Mouse (Mus musculus) ES-Bruce4 (cell line): Measurements from ENCODE around the gene Fabp3. TPM values are rescaled to one million over a fixed set of nuclear protein-coding genes. Genes with fewer than 3 reads are reported as not detected.

ENCODE experiments used
- H3K27ac ChIP-seq: 2 replicates; pipeline ENCODE4 v1.5.1; 2012; ENCODE audit warnings: low read length, inconsistent platforms; ENCODE audit not compliant: insufficient read depth
- H3K27me3 ChIP-seq: 2 replicates; pipeline ENCODE4 v1.6.1; 2012; ENCODE audit warnings: mild to moderate bottlenecking, low read length, inconsistent platforms; ENCODE audit not compliant: control insufficient read depth, poor library complexity, insufficient read depth, severe bottlenecking
- H3K36me3 ChIP-seq: 2 replicates; pipeline ENCODE4 v1.6.1; 2012; ENCODE audit warnings: inconsistent platforms, mild to moderate bottlenecking, low read length, moderate library complexity; ENCODE audit not compliant: control insufficient read depth, poor library complexity, insufficient read depth, severe bottlenecking
- H3K4me1 ChIP-seq: one replicate; pipeline ENCODE4 v1.8.1; 2011; ENCODE audit warnings: low read length; ENCODE audit not compliant: control insufficient read depth, insufficient read depth
- H3K4me3 ChIP-seq: 2 replicates; pipeline ENCODE4 v1.5.1; 2011; ENCODE audit warnings: low read depth, mild to moderate bottlenecking, low read length
- H3K9ac ChIP-seq: 2 replicates; pipeline ENCODE4 v1.6.1; 2012; ENCODE audit warnings: low read depth, mild to moderate bottlenecking, inconsistent platforms; ENCODE audit not compliant: poor library complexity, severe bottlenecking
- H3K9me3 ChIP-seq: replicated peaks from 2 replicates; pipeline ENCODE4 v1.6.1; 2012; ENCODE audit warnings: mild to moderate bottlenecking, low read length, inconsistent platforms; ENCODE audit not compliant: control insufficient read depth, poor library complexity, insufficient read depth, severe bottlenecking
- CTCF ChIP-seq: IDR thresholded peaks from one replicate; pipeline ENCODE4 v1.8.1; 2011; ENCODE audit warnings: low read depth, low read length
- EP300 ChIP-seq: IDR thresholded peaks from 2 replicates; pipeline ENCODE4 v1.6.1; 2011; ENCODE audit warnings: low read depth, low read length; ENCODE audit not compliant: insufficient read depth
- POLR2A ChIP-seq: IDR thresholded peaks from one replicate; pipeline ENCODE4 v1.8.1; 2011; ENCODE audit warnings: low read length; ENCODE audit not compliant: insufficient read depth
- polyA plus RNA-seq: library from polyadenylated mRNA; stranded (reverse); fragments of >200 nt; gene quantifications from 2 replicates; pipeline ENCODE4 v1.2.4, GENCODE M21; 2011; ENCODE audit warnings: low read depth; ENCODE audit not compliant: missing spikeins, insufficient read depth, insufficient read length

Gene Fabp3
- polyA plus RNA-seq, 1 experiment = 803 TPM

GRCm38 (mm10) chr4:130316691-130317090 lies 8.3 kb downstream of the Fabp3 start:
- H3K27ac ChIP-seq = no peak overlapping the region; the same call in 1 of the 2 replicates
- TF ChIP-seq EP300 = no peak
- no peak for TF ChIP-seq CTCF
- no peak for TF ChIP-seq POLR2A
- no peaks in the 10 kb centered on the region for H3K9me3 ChIP-seq
- peaks cover 1% of the 10 kb centered on the region for H3K4me1 ChIP-seq
- H3K9ac ChIP-seq = no peak overlapping the region
- peaks cover 34% of the 10 kb centered on the region for H3K36me3 ChIP-seq
- no peak overlapping the region for H3K4me3 ChIP-seq
- no peaks in the 10 kb centered on the region for H3K27me3 ChIP-seq

GRCm38 (mm10) chr4:130318122-130318521 lies 9.7 kb downstream of the Fabp3 start:
- Histone ChIP-seq H3K27ac (no peak overlapping the region), H3K27me3 (no peaks in the 10 kb centered on the region), H3K4me1 (peaks cover 1% of the 10 kb centered on the region), H3K9me3 (no peaks in the 10 kb centered on the region), H3K4me3 (no peak overlapping the region), H3K9ac (no peak overlapping the region), H3K36me3 (peaks cover 30% of the 10 kb centered on the region)
- TF ChIP-seq EP300 (no peak), CTCF (no peak), POLR2A (no peak)

GRCm38 (mm10) chr4:130319564-130319963 lies 11.2 kb downstream of the Fabp3 start:
- Histone ChIP-seq H3K9ac (no peak overlapping the region), H3K36me3 (peaks cover 15% of the 10 kb centered on the region)

GRCm38 (mm10) chr4:130321640-130322039 lies 13.2 kb downstream of the Fabp3 start:
- Histone ChIP-seq H3K36me3 (0 out of 2 replicates have a peak, but pooled peaks cover 10% of the 10 kb centered on the region), H3K27ac (no peak overlapping the region), H3K4me3 (no peak overlapping the region), H3K9me3 (no peaks in the 10 kb centered on the region), H3K4me1 (peaks cover 1% of the 10 kb centered on the region), H3K9ac (no peak overlapping the region), H3K27me3 (no peaks in the 10 kb centered on the region)
- no peak for TF ChIP-seq CTCF
- TF ChIP-seq EP300 = no peak

More at GRCm38 (mm10) chr4:130319564-130319963, 11.2 kb downstream of the Fabp3 start:
- no peak overlapping the region for H3K4me3 ChIP-seq
- no peak for TF ChIP-seq POLR2A
- TF ChIP-seq CTCF = peak; percentile 51
- no peaks in the 10 kb centered on the region for H3K27me3 ChIP-seq
- H3K4me1 ChIP-seq = peaks cover 1% of the 10 kb centered on the region
- H3K27ac ChIP-seq = no peak overlapping the region
- H3K9me3 ChIP-seq = no peaks in the 10 kb centered on the region

GRCm38 (mm10) chr4:130322567-130322966 lies 14.2 kb downstream of the Fabp3 start:
- H3K4me1 ChIP-seq = peaks cover 1% of the 10 kb centered on the region
- TF ChIP-seq CTCF = no peak
- TF ChIP-seq EP300 = no peak
- TF ChIP-seq POLR2A = no peak
- no peaks in the 10 kb centered on the region for H3K9me3 ChIP-seq
- H3K27me3 ChIP-seq = no peaks in the 10 kb centered on the region
- H3K9ac ChIP-seq = no peak overlapping the region
- peaks cover 12% of the 10 kb centered on the region; the same call in 1 of the 2 replicates for H3K36me3 ChIP-seq
- H3K27ac ChIP-seq = no peak overlapping the region
- no peak overlapping the region for H3K4me3 ChIP-seq

GRCm38 (mm10) chr4:130323165-130323564 lies 14.8 kb downstream of the Fabp3 start:
- H3K27me3 ChIP-seq = no peaks in the 10 kb centered on the region
- no peaks in the 10 kb centered on the region for H3K9me3 ChIP-seq
- H3K36me3 ChIP-seq = peaks cover 12% of the 10 kb centered on the region; the same call in 1 of the 2 replicates
- no peak for TF ChIP-seq POLR2A
- TF ChIP-seq EP300 = no peak
- TF ChIP-seq CTCF = no peak
- H3K9ac ChIP-seq = no peak overlapping the region
- H3K4me1 ChIP-seq = no peaks in the 10 kb centered on the region
- H3K27ac ChIP-seq = no peak overlapping the region
- H3K4me3 ChIP-seq = no peak overlapping the region
